Mouse (Mus musculus) MEL (cell line): ENCODE measurements around the gene Frmd4a. TPM values are rescaled to one million over a fixed set of nuclear protein-coding genes. Genes with fewer than 3 reads are reported as not detected.

Experiments
- DNase-seq: peaks from one replicate; pipeline ENCODE4 v3.0.0; 2011; ENCODE audit warnings: low read depth, low spot score
- H3K27ac ChIP-seq: 2 replicates; pipeline ENCODE4 v1.5.1; 2012; ENCODE audit warnings: low read depth, mild to moderate bottlenecking, control low read depth, low read length, moderate library complexity; ENCODE audit not compliant: control insufficient read depth
- H3K27me3 ChIP-seq, 2 experiments: fragments of 150-350 bp in 1 of 2; sonication (generic) in 1 of 2; 2 replicates each; pipeline ENCODE4 v1.6.1; 2012; ENCODE audit warnings: low read length in 2 of 2, mild to moderate bottlenecking in 2 of 2, improper control_type of control experiment in 1 of 2, moderate library complexity in 1 of 2; ENCODE audit not compliant: insufficient read depth in 2 of 2, control insufficient read depth in 1 of 2
- H3K36me3 ChIP-seq, 2 experiments: 2 replicates each; pipeline ENCODE4 v1.6.1; 2012 to 2014; ENCODE audit warnings: low read length in 2 of 2, improper control_type of control experiment in 1 of 2, inconsistent platforms in 1 of 2, mild to moderate bottlenecking in 1 of 2; ENCODE audit not compliant: insufficient read depth in 2 of 2, control insufficient read depth in 1 of 2
- H3K4me1 ChIP-seq, 2 experiments: fragments of 150-350 bp in 1 of 2; sonication (generic) in 1 of 2; 2 replicates each; pipeline ENCODE4 v1.6.1; 2012; ENCODE audit warnings: low read length in 2 of 2, improper control_type of control experiment in 1 of 2, mild to moderate bottlenecking in 1 of 2; ENCODE audit not compliant: insufficient read depth in 2 of 2, control insufficient read depth in 1 of 2
- H3K4me3 ChIP-seq, 2 experiments: fragments of 150-350 bp in 1 of 2; sonication (generic) in 1 of 2; 2 replicates each; pipeline ENCODE4 v1.5.1; 2012; ENCODE audit warnings: low read depth in 2 of 2, low read length in 2 of 2, mild to moderate bottlenecking in 2 of 2, moderate library complexity in 2 of 2, control low read depth in 1 of 2, improper control_type of control experiment in 1 of 2; ENCODE audit not compliant: control insufficient read depth in 1 of 2, insufficient read depth in 1 of 2
- H3K79me2 ChIP-seq: 2 replicates; pipeline ENCODE4 v1.6.1; 2012; ENCODE audit warnings: mild to moderate bottlenecking, low read length, moderate library complexity; ENCODE audit not compliant: control insufficient read depth, poor library complexity, insufficient read depth
- H3K9ac ChIP-seq: 2 replicates; pipeline ENCODE4 v1.6.1; 2012; ENCODE audit warnings: low read depth, mild to moderate bottlenecking, control low read depth, low read length, moderate library complexity; ENCODE audit not compliant: control insufficient read depth, poor library complexity, severe bottlenecking
- H3K9me3 ChIP-seq: fragments of 150-350 bp; sonication (generic); replicated peaks from 2 replicates; pipeline ENCODE4 v1.6.1; 2012; ENCODE audit warnings: mild to moderate bottlenecking, low read length, improper control_type of control experiment, moderate library complexity; ENCODE audit not compliant: insufficient read depth
- CHD1 ChIP-seq: IDR thresholded peaks from 2 replicates; pipeline ENCODE4 v1.6.1; 2012; ENCODE audit warnings: low read depth, mild to moderate bottlenecking, inconsistent platforms, low read length, improper control_type of control experiment
- CHD2 ChIP-seq: IDR thresholded peaks from 2 replicates; pipeline ENCODE4 v1.6.1; 2011; ENCODE audit warnings: low read length, improper control_type of control experiment
- ETS1 ChIP-seq: IDR thresholded peaks from 2 replicates; pipeline ENCODE4 v1.6.1; 2012; ENCODE audit warnings: low read depth, mild to moderate bottlenecking, inconsistent platforms, low read length, improper control_type of control experiment, moderate library complexity
- GATA1 ChIP-seq: IDR thresholded peaks from 2 replicates; pipeline ENCODE4 v1.6.1; 2011; ENCODE audit warnings: low read depth, low read length, improper control_type of control experiment
- HCFC1 ChIP-seq: IDR thresholded peaks from 2 replicates; pipeline ENCODE4 v1.6.1; 2012; ENCODE audit warnings: low read depth, mild to moderate bottlenecking, inconsistent platforms, low read length, improper control_type of control experiment, moderate library complexity
- JUND ChIP-seq: IDR thresholded peaks from 2 replicates; pipeline ENCODE4 v1.6.1; 2011; ENCODE audit warnings: low read depth, mild to moderate bottlenecking, improper control_type of control experiment, low read length
- MAFK ChIP-seq: IDR thresholded peaks from 2 replicates; pipeline ENCODE4 v1.6.1; 2011; ENCODE audit warnings: low read depth, mild to moderate bottlenecking, low read length, improper control_type of control experiment, borderline replicate concordance
- MAX ChIP-seq: IDR thresholded peaks from 2 replicates; pipeline ENCODE4 v1.6.1; 2011; ENCODE audit warnings: low read length, improper control_type of control experiment
- MAZ ChIP-seq: IDR thresholded peaks from 2 replicates; pipeline ENCODE4 v1.6.1; 2012; ENCODE audit warnings: low read depth, mild to moderate bottlenecking, inconsistent platforms, low read length, improper control_type of control experiment
- NELFE ChIP-seq: IDR thresholded peaks from 2 replicates; pipeline ENCODE4 v1.6.1; 2011; ENCODE audit warnings: low read depth, low read length, improper control_type of control experiment
- NRF1 ChIP-seq: IDR thresholded peaks from 2 replicates; pipeline ENCODE4 v1.6.1; 2014; ENCODE audit warnings: low read depth, mild to moderate bottlenecking, inconsistent platforms, low read length, improper control_type of control experiment, moderate library complexity; ENCODE audit not compliant: poor library complexity, insufficient read depth, severe bottlenecking
- POLR2A ChIP-seq, 2 experiments: IDR thresholded peaks; 2 replicates each; pipeline ENCODE4 v1.6.1; 2011 to 2012; ENCODE audit warnings: low read length in 2 of 2, mild to moderate bottlenecking in 2 of 2, control low read depth in 1 of 2, improper control_type of control experiment in 1 of 2, low read depth in 1 of 2, moderate library complexity in 1 of 2; ENCODE audit not compliant: control insufficient read depth in 1 of 2, insufficient read depth in 1 of 2, poor library complexity in 1 of 2
- POLR2AphosphoS2 ChIP-seq: IDR thresholded peaks from 2 replicates; pipeline ENCODE4 v1.6.1; 2011; ENCODE audit warnings: low read length, improper control_type of control experiment
- POLR2AphosphoS5 ChIP-seq: IDR thresholded peaks from 2 replicates; pipeline ENCODE4 v1.6.1; 2012; ENCODE audit warnings: low read depth, borderline replicate concordance, mild to moderate bottlenecking, inconsistent platforms, low read length, moderate library complexity, mixed read lengths
- SIN3A ChIP-seq: IDR thresholded peaks from 2 replicates; pipeline ENCODE4 v1.6.1; 2012; ENCODE audit warnings: low read length, improper control_type of control experiment, inconsistent platforms
- TAL1 ChIP-seq: IDR thresholded peaks from 2 replicates; pipeline ENCODE4 v1.6.1; 2012; ENCODE audit warnings: mild to moderate bottlenecking, inconsistent platforms, low read length, moderate library complexity, mixed read lengths
- TBP ChIP-seq: IDR thresholded peaks from 2 replicates; pipeline ENCODE4 v1.8.0; 2011; ENCODE audit warnings: low read depth, low read length, improper control_type of control experiment
- TCF12 ChIP-seq: IDR thresholded peaks from 2 replicates; pipeline ENCODE4 v1.6.1; 2014; ENCODE audit warnings: low read depth, mild to moderate bottlenecking, inconsistent platforms, low read length, improper control_type of control experiment, moderate library complexity
- UBTF ChIP-seq: IDR thresholded peaks from 2 replicates; pipeline ENCODE4 v1.6.1; 2012; ENCODE audit warnings: low read depth, mild to moderate bottlenecking, inconsistent platforms, low read length, improper control_type of control experiment, moderate library complexity, borderline replicate concordance; ENCODE audit not compliant: insufficient read depth
- USF1 ChIP-seq: IDR thresholded peaks from 2 replicates; pipeline ENCODE4 v1.6.1; 2014; ENCODE audit warnings: low read depth, mild to moderate bottlenecking, inconsistent platforms, low read length, improper control_type of control experiment, moderate library complexity
- USF2 ChIP-seq, 2 experiments: IDR thresholded peaks; 2 replicates each; pipeline ENCODE4 v1.6.1; 2011 to 2012; ENCODE audit warnings: improper control_type of control experiment in 2 of 2, low read length in 2 of 2, borderline replicate concordance in 1 of 2, inconsistent platforms in 1 of 2, low read depth in 1 of 2, mild to moderate bottlenecking in 1 of 2; ENCODE audit not compliant: insufficient read depth in 1 of 2
- ZC3H11A ChIP-seq: IDR thresholded peaks from 2 replicates; pipeline ENCODE4 v1.6.1; 2012; ENCODE audit warnings: low read depth, mild to moderate bottlenecking, inconsistent platforms, low read length, improper control_type of control experiment
- ZMIZ1 ChIP-seq: IDR thresholded peaks from 2 replicates; pipeline ENCODE4 v1.6.1; 2012; ENCODE audit warnings: low read depth, mild to moderate bottlenecking, inconsistent platforms, low read length, improper control_type of control experiment, moderate library complexity
- ZNF384 ChIP-seq: IDR thresholded peaks from 2 replicates; pipeline ENCODE4 v1.6.1; 2012; ENCODE audit warnings: low read depth, mild to moderate bottlenecking, inconsistent platforms, low read length, improper control_type of control experiment
- polyA plus RNA-seq, 2 experiments: library from polyadenylated mRNA; stranded (reverse) in 1 of 2; unstranded in 1 of 2; fragments of >175 nt in 1 of 2; fragments of >200 nt in 1 of 2; gene quantifications; 2 replicates each; pipeline versions ENCODE4 v1.2.1 to v1.2.4; 2012; ENCODE audit warnings: low replicate concordance in 2 of 2, low read depth in 1 of 2; ENCODE audit not compliant: insufficient read length in 2 of 2, insufficient read depth in 1 of 2, missing spikeins in 1 of 2
- total RNA-seq: library from RNA; depleted of rRNA; stranded (reverse); fragments of 300-350 nt; gene quantifications from 2 replicates; pipeline ENCODE4 v1.2.3, GENCODE M21; 2012

Frmd4a gene
- total and polyA plus RNA-seq, 3 experiments, result 6.4 to 14.4 TPM; not detected in 1

DNA sequence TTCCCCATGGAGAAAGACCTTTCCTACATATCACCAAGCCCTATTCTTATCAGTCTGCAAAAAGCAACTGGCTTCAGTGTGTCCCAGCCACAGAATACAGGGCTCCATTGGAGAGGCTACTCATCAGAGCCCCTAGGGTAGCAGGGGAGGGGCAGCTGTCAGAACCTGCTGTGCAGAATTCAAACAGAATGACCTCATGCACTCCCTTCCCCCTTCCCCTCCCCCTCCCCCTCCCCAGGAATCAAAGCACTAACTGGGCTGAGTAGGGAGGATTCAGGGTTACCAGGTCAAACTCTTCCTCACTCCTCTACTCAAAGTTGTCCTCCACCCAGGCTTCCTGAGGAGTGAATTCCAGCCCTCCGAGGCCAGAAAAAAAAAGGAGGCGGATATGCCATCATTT, 444.0 kb downstream of the Frmd4a start:
- H3K9ac ChIP-seq, result no peak overlapping the region
- no peak for DNase-seq
- peaks cover 0 to 2% of the 10 kb centered on the region in 2 experiments; a peak in 3 of 4 replicates for H3K27me3 ChIP-seq
- no peak for TF ChIP-seq TAL1
- TF ChIP-seq USF2 (IDR thresholded peaks at IDR 0.05; ENCODE audit: borderline replicate concordance in 1 of 2, insufficient read depth in 1 of 2, low read depth in 1 of 2, low read length in 2 of 2), result no peak
- TF ChIP-seq NELFE, result no peak
- TF ChIP-seq USF1, result no peak
- no peak for TF ChIP-seq MAZ
- TF ChIP-seq CHD2, result no peak
- TF ChIP-seq MAFK, result no peak
- TF ChIP-seq GATA1, result no peak
- TF ChIP-seq ZNF384, result no peak
- TF ChIP-seq POLR2A (IDR thresholded peaks at IDR 0.05; ENCODE audit: control insufficient read depth in 1 of 2, insufficient read depth in 1 of 2, low read depth in 1 of 2, low read length in 2 of 2, poor library complexity in 1 of 2), result no peak
- no peak for TF ChIP-seq TCF12
- no peak for TF ChIP-seq ETS1
- no peak for TF ChIP-seq JUND
- TF ChIP-seq, all 39 proteins: peak for 0
- Histone ChIP-seq H3K9me3 (no peaks in the 10 kb centered on the region), H3K27ac (no peak overlapping the region), H3K4me1 (no peaks in the 10 kb centered on the region; a peak in 1 of 4 replicates), H3K36me3 (no peaks in the 10 kb centered on the region), H3K4me3 (no peak overlapping the region), H3K79me2 (no peaks in the 10 kb centered on the region)

DNA sequence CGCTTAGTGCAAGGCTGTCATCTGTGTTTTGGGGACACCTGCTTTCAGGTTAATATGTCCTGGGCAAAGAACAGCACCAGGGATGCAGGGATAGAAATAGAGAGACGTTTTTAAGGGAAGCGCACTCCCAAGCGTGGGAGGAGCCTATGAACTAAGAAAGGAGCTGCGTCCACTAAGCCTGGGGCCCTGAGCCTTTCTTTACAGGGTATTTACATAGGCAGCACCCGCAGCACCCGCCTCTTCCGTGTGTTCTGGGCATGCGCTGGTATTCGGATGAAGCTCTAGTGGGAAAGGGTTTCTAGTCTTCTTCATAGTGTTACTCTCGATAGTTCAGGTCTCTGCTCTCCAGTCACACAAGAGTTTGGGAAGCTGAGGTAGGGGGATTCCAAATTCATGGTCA, 445.0 kb downstream of the Frmd4a start:
- Histone ChIP-seq H3K27me3 (peaks cover 0 to 2% of the 10 kb centered on the region in 2 experiments; a peak in 1 of 4 replicates), H3K4me1 (peaks cover 6 to 8% of the 10 kb centered on the region in 2 experiments; a peak in 3 of 4 replicates), H3K9ac (no peak overlapping the region), H3K4me3 (no peak overlapping the region), H3K36me3 (peaks cover 0 to 4% of the 10 kb centered on the region in 2 experiments; a peak in 2 of 4 replicates), H3K27ac (no peak overlapping the region), H3K9me3 (no peaks in the 10 kb centered on the region), H3K79me2 (no peaks in the 10 kb centered on the region)
- DNase-seq, result no peak
- TF ChIP-seq CHD2 (no peak), SIN3A (no peak), USF1 (no peak), UBTF (no peak), HCFC1 (no peak), CHD1 (no peak), TBP (no peak), ETS1 (no peak), MAZ (no peak), ZC3H11A (no peak), ZMIZ1 (no peak), ZNF384 (no peak), POLR2AphosphoS2 (no peak), POLR2AphosphoS5 (no peak), GATA1 (no peak), TAL1 (no peak), NRF1 (no peak), MAX (no peak)
